Mouse (Mus musculus) c-Kit-positive CD71-negative TER-119-negative erythroid progenitor cells, embryonic 14.5 days (primary cell): Measurements from ENCODE around the gene Gm10230.
"Not testable (repeated sequence)": the region's sequence is repeated elsewhere in the genome, so short reads cannot be mapped to it uniquely, and the experiment has no call there.

ENCODE experiments used
- DNase-seq: peaks from one replicate; pipeline ENCODE4 v3.0.0-alpha.2; 2013; ENCODE audit warnings: low read depth

Gene Gm10230

DNA sequence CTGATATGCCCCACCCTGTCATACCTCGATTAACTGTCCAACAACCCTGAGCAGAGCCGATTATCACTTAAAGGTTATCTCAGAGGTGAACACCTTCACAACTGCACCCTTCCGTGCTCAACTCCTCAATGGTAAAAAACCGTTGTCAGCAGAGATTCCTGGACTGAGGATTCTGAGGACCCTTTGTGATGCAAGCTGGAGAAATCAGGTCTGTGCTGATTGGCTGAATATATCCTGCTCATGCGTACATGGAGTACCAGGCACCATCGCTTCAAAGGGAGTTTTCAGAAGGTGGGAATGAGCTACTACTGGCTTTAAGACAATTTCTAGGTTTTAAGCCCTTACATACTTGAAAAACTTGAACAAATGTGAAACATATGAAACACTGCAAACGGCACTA, at the start of gene Gm10230:
Gm10230 (minus strand) TSS at position 101 of the 400 bp plus-strand sequence.
- DNase-seq: not testable (repeated sequence)
